Mouse (Mus musculus) embryonic facial prominence, embryonic 13.5 days (tissue): ENCODE results near the gene Mccc2. TPM values are rescaled to one million over a fixed set of nuclear protein-coding genes. Genes with fewer than 3 reads are reported as not detected.

Source experiments
- ATAC-seq: fragments of 200-750 bp; cut with Nextera tagmentation; 2 replicates; pipeline ENCODE4 v1.8.0; 2017; ENCODE audit warnings: low read depth; ENCODE audit not compliant: insufficient number of reproducible peaks, insufficient read depth, low FRiP score, low TSS enrichment
- H3K27ac ChIP-seq: fragments of 300-500 bp; sonication (generic); 2 replicates; pipeline ENCODE4 v1.5.1; 2015; ENCODE audit warnings: moderate library complexity, mild to moderate bottlenecking, inconsistent platforms
- H3K27me3 ChIP-seq: fragments of 300-500 bp; sonication (generic); 2 replicates; pipeline ENCODE4 v1.6.1; 2015; ENCODE audit warnings: mild to moderate bottlenecking, inconsistent platforms
- H3K36me3 ChIP-seq: fragments of 300-500 bp; sonication (generic); 2 replicates; pipeline ENCODE4 v1.6.1; 2015; ENCODE audit warnings: mild to moderate bottlenecking, inconsistent platforms
- H3K4me1 ChIP-seq: fragments of 300-500 bp; sonication (generic); 2 replicates; pipeline ENCODE4 v1.6.1; 2015; ENCODE audit warnings: inconsistent platforms
- H3K4me2 ChIP-seq: fragments of 300-500 bp; sonication (generic); 2 replicates; pipeline ENCODE4 v1.6.1; 2015; ENCODE audit warnings: moderate library complexity, mild to moderate bottlenecking, inconsistent platforms
- H3K4me3 ChIP-seq: fragments of 300-500 bp; sonication (generic); 2 replicates; pipeline ENCODE4 v1.5.1; 2015; ENCODE audit warnings: mild to moderate bottlenecking, inconsistent platforms
- H3K9ac ChIP-seq: fragments of 300-500 bp; sonication (generic); 2 replicates; pipeline ENCODE4 v1.6.1; 2015; ENCODE audit warnings: mild to moderate bottlenecking, inconsistent platforms
- H3K9me3 ChIP-seq: fragments of 300-500 bp; sonication (generic); 2 replicates; pipeline ENCODE4 v1.6.1; 2016; ENCODE audit warnings: inconsistent platforms
- WGBS: fragments of 180-500 bp; shearing (Covaris S2); methylation state at CpG from one replicate; pipeline ENCODE4 v1.1.7; 2015; ENCODE audit warnings: mixed read lengths; 5-methylcytosine and 5-hydroxymethylcytosine counted together
- polyA plus RNA-seq: library from polyadenylated mRNA; unstranded; fragments of >200 nt; fragmentation: Nextera tagmentation; extraction: Ambion mirVana; gene quantifications from 2 replicates; pipeline ENCODE4 v1.2.1, GENCODE M21; 2015

The Mccc2 gene
- polyA plus RNA-seq, 1 experiment from 2014 or later = 50.6 TPM

DNA sequence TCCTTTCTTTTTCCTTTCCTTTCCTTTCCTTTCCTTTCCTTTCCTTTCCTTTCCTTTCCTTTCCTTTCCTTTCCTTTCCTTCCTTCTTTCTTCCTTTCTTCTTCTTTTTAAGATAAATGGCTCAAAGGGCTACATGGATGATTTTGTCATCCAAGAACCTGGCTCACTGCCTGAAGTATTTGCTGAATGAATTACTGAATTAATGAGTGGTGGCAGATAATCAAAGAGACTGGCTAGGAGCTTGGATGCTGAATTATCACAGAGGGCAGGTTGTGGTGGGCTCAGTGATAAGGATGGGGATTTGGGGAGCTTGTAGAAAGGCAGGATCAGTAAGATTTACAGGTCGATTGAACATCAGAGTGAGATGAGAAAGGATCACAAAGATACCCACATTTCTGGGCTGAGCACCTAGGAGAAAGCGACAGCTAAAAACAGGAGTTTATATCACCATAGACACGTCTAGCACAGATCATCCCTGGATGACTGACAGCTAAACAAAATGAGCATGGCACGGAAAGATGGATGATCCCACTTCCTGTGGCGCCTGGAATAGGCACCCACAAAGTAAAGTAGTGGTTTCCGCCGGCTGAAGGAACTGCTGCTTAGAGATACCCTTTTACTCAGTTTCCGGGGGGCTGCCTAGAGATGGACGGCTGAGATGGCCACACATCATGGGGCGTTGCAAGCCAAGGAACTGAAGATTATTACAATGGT, 76.7 kb downstream of the Mccc2 start:
- no peak for ATAC-seq
- Histone ChIP-seq H3K27ac (no peak overlapping the region), H3K9me3 (no peaks in the 10 kb centered on the region), H3K4me3 (no peak overlapping the region), H3K27me3 (no peaks in the 10 kb centered on the region), H3K9ac (no peak overlapping the region), H3K4me1 (0 out of 2 replicates have a peak, but pooled peaks cover 8% of the 10 kb centered on the region), H3K36me3 (0 out of 2 replicates have a peak, but pooled peaks cover 2% of the 10 kb centered on the region), H3K4me2 (no peak overlapping the region)
- 84% methylated on average over 10 of the region's 10 CpGs for WGBS

DNA sequence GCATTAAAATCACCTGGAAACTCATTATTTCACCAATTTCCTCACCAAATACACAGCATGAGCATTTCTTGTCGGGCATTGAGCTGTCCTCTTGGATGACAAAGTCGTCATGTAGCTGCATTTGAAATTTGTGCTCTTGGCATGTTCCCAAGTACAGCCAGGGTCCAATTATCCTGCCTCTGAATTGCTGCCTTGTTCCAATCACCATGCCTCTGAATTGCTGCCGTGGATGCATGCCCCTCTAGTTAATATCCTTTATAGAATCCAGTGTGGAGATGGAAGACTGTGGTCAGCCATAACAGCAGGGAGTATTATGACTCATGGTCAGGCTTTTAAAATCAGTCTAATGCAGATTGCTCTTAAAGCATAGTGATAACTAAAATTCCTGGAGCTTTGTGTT, 77.7 kb downstream of the Mccc2 start:
- no peak overlapping the region for H3K4me3 ChIP-seq
- H3K4me2 ChIP-seq = no peak overlapping the region
- no peak for ATAC-seq
- H3K9ac ChIP-seq = no peak overlapping the region
- 34% methylated on average over 3 of the region's 3 CpGs for WGBS
- H3K9me3 ChIP-seq = no peaks in the 10 kb centered on the region
- H3K27ac ChIP-seq = no peak overlapping the region
- H3K36me3 ChIP-seq = no peaks in the 10 kb centered on the region
- no peaks in the 10 kb centered on the region for H3K27me3 ChIP-seq
- H3K4me1 ChIP-seq = 0 out of 2 replicates have a peak, but pooled peaks cover 8% of the 10 kb centered on the region

DNA sequence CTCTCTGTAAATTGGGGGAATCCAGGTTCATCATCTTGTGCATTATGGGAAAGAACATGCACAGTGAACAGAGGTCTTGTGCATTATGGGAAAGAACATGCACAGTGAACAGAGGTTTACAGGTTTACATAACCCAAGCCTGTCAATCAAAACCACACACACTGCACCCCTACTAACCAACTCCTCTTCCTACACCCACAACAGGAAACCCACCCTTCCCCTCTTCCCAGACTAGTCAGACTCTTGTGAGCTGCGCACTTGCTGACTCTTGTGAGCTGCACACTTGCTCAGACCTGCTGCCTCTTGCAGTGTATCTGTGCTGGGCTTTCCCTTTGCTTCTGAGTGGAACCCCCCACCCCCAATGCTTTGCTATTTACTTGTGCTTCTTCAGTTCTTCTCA, 83.0 kb downstream of the Mccc2 start:
- Histone ChIP-seq H3K9ac (no peak overlapping the region), H3K4me3 (no peak overlapping the region), H3K27me3 (no peaks in the 10 kb centered on the region), H3K4me2 (no peak overlapping the region), H3K36me3 (no peaks in the 10 kb centered on the region), H3K4me1 (no peaks in the 10 kb centered on the region), H3K9me3 (no peaks in the 10 kb centered on the region), H3K27ac (no peak overlapping the region)
- WGBS = 72% methylated on average over 1 of the region's 1 CpGs
- no peak for ATAC-seq

DNA sequence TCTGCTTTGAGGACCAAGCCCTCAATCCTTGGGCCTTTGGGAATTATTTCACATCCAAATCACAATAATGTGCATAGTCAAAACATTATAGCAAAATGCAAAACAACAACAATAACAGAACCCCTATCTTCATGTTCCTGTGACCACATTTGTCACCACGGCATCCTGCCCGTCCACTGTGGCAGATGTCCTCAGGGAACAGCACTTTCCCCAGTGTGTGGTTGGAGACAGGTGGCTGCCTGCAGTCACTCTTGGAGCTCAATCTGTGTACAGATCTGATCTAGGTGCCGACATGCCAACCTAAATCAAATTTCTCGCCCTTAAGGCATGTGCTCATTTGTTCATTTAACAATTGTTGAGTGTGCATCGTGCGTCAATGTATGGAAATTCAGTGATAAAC, 83.9 kb downstream of the Mccc2 start:
- H3K27me3 ChIP-seq = no peaks in the 10 kb centered on the region
- no peak overlapping the region for H3K27ac ChIP-seq
- H3K4me1 ChIP-seq = no peaks in the 10 kb centered on the region
- H3K4me3 ChIP-seq = no peak overlapping the region
- H3K36me3 ChIP-seq = no peaks in the 10 kb centered on the region
- no peak overlapping the region for H3K4me2 ChIP-seq
- ATAC-seq = no peak
- no peaks in the 10 kb centered on the region for H3K9me3 ChIP-seq
- 73% methylated on average over 6 of the region's 6 CpGs for WGBS
- no peak overlapping the region for H3K9ac ChIP-seq

DNA sequence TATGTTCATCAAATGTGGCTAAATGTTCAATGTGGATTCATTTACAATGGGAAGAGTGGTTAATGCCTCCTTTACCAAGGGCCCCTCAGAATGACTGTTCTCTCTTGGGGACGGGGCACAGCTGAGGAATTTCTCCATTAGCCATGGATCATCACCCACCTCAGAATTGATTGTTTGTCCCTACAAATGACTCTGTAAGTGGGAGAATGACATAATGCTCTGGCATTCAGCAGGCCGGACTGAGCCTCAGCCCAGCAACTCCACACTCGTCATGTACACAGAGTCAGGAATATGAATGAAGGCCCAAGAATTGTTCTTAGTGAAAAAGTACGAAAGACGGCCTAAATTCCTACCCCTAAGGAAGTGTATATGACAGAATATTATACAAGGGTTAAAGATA, 89.2 kb downstream of the Mccc2 start:
- no peaks in the 10 kb centered on the region for H3K4me1 ChIP-seq
- no peaks in the 10 kb centered on the region for H3K27me3 ChIP-seq
- H3K27ac ChIP-seq = no peak overlapping the region
- no peak overlapping the region for H3K9ac ChIP-seq
- no peaks in the 10 kb centered on the region for H3K9me3 ChIP-seq
- H3K36me3 ChIP-seq = no peaks in the 10 kb centered on the region
- no peak overlapping the region for H3K4me2 ChIP-seq
- 73% methylated on average over 5 of the region's 5 CpGs for WGBS
- ATAC-seq = no peak
- H3K4me3 ChIP-seq = no peak overlapping the region

DNA sequence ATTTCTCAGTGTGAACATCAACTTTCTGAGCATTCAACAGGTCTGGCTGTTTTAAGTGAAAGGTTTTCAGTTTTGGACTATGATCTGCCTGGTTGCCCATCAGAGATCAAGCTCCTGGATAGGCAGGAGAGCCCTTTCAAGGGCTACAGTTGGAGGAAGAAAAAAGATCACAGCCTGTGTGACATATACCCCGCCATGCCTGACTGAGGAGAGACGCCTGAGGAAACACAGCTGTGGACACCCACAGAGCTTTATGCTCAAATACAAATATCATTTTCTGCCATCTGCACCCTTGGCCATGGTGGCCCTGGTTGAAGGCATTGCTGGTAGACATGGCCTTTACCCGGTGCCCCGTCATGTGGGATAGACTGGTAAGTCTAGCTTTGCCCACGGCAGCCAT, 99.8 kb downstream of the Mccc2 start:
- Histone ChIP-seq H3K36me3 (no peaks in the 10 kb centered on the region), H3K27ac (no peak overlapping the region), H3K27me3 (no peaks in the 10 kb centered on the region), H3K9ac (no peak overlapping the region), H3K9me3 (no peaks in the 10 kb centered on the region), H3K4me3 (no peak overlapping the region), H3K4me1 (peaks cover 7% of the 10 kb centered on the region), H3K4me2 (no peak overlapping the region)
- no peak for ATAC-seq
- 83% methylated on average over 5 of the region's 5 CpGs for WGBS

DNA sequence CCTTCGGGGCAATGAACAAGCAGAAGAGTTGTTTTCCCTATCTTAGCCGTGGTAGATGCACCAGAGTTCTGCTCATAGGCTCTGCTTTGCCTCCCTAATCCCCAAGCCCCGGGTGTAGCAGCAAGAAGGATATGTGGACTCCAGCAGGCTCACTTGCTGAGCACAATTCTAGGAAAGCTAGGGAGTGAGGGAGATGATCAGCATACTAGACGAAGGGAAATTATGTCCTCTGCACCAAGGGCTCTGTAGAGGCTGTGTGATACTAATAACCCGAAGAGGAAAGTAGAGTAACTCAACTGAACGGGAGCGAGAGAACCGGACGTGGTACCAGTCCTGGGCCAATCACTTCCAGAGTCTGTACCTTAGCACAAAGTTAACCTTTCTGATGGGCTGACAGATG, 114.5 kb downstream of the Mccc2 start, which contains the start of gene Cartpt:
Cartpt (minus strand) TSS at position 127 of the 400 bp plus-strand sequence.
- no peaks in the 10 kb centered on the region for H3K36me3 ChIP-seq
- peaks cover 10% of the 10 kb centered on the region for H3K4me1 ChIP-seq
- no peaks in the 10 kb centered on the region for H3K9me3 ChIP-seq
- no peak within 1 kb of the TSS for H3K9ac ChIP-seq
- H3K27me3 ChIP-seq = peaks cover 56% of the 10 kb centered on the region
- H3K27ac ChIP-seq = no peak within 1 kb of the TSS
- 43% methylated on average over 9 of the region's 9 CpGs for WGBS
- no peak for ATAC-seq
- peak within 1 kb of the TSS; percentile 54 for H3K4me2 ChIP-seq
- H3K4me3 ChIP-seq = peak within 1 kb of the TSS; percentile 29

DNA sequence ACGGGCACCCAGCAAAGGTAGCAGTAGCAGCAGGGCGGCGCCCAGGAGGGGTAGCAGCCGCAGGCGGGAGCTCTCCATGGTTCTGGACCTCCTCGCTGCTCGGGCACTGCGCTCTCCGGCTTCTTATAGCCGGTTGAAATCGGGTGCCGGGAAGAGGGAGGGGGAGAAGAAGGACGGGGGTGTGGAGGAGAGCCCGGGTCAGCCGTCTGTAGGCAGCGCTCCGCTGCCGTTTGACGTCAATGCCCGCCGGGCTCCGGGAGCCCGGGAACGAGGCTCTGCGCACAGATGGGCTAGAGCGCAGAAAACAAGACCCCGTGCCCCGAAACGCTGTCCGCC, 114.9 kb downstream of the Mccc2 start:
- no peaks in the 10 kb centered on the region for H3K9me3 ChIP-seq
- peaks cover 56% of the 10 kb centered on the region for H3K27me3 ChIP-seq
- peak overlapping the region; percentile 29 for H3K4me3 ChIP-seq
- H3K4me1 ChIP-seq = peaks cover 10% of the 10 kb centered on the region
- no peak for ATAC-seq
- peak overlapping the region; percentile 54 for H3K4me2 ChIP-seq
- H3K36me3 ChIP-seq = no peaks in the 10 kb centered on the region
- under 1% methylated on average over 30 of the region's 30 CpGs for WGBS
- H3K9ac ChIP-seq = no peak overlapping the region
- H3K27ac ChIP-seq = no peak overlapping the region

DNA sequence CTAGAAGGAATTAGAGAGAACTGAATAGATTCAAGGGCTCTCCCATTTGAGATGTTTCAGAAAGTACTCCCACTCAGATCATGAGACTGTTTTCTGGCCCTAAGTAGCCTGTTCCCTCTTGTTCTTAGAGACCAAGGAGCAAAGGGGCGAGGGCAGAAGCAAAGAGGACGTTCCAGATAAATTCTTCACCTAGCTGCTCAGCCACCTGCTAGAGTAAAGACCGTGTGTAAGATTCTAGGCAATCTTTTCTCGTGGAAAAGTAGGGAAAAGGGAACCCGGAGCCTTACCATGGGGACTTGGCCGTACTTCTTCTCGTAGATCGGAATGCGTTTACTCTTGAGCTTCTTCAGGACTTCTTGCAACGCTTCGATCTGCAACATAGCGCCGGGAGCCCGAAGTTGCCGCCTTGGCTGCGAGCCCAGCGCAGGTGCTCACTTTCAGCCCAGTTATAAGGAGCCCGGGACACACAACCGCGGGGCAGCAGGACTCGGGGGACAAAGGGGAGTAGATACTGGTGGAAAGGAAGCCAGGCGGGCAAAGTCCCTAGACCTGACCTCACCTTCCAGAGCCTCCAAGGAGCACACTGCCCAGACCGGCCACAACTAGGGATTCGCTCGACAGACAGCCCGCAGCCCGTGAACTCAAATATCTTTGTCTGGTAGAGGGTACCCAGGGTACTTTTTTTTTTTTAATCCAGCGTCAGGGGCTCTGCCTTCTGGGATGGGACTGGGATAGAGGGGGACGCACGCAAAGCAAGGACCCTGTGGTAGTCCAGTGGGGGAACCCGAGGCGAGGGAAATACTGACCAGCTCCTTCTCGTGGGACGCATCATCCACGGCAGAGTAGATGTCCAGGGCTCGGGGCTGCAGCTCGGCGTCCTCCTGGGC, 115.5 kb downstream of the Mccc2 start:
- 5% methylated on average over 38 of the region's 38 CpGs for WGBS
- Histone ChIP-seq H3K4me2 (peak overlapping the region; percentile 54), H3K9me3 (no peaks in the 10 kb centered on the region), H3K36me3 (no peaks in the 10 kb centered on the region), H3K4me1 (peaks cover 10% of the 10 kb centered on the region), H3K27ac (no peak overlapping the region), H3K9ac (no peak overlapping the region), H3K27me3 (peaks cover 56% of the 10 kb centered on the region), H3K4me3 (peak overlapping the region; percentile 29)
- no peak for ATAC-seq

DNA sequence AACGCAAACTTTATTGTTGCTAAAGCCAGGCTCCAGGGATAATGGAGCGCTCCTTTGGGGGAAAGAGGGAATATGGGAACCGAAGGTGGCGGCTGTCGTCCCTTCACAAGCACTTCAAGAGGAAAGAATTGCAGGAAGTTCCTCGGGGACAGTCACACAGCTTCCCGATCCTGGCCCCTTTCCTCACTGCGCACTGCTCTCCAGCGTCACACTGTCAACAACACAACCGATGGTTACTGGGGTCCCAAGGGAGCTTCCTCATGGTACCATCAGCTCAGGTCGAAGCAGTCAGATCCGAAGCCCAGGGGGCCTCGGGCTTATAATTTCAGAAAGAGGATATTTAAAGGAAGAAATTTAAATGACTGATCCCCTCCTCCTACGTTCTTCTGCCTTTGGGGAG, 116.6 kb downstream of the Mccc2 start:
- Histone ChIP-seq H3K4me3 (no peak overlapping the region), H3K9ac (no peak overlapping the region), H3K9me3 (no peaks in the 10 kb centered on the region), H3K36me3 (no peaks in the 10 kb centered on the region), H3K27me3 (peaks cover 53% of the 10 kb centered on the region), H3K4me1 (peaks cover 10% of the 10 kb centered on the region), H3K4me2 (no peak overlapping the region), H3K27ac (no peak overlapping the region)
- ATAC-seq = no peak
- 19% methylated on average over 14 of the region's 14 CpGs for WGBS
